Mouse (Mus musculus): ENCODE results near the gene Hdac9. TPM values are rescaled to one million over a fixed set of nuclear protein-coding genes. Genes with fewer than 3 reads are reported as not detected.

The Hdac9 gene
- total and polyA plus RNA-seq, 2 experiments: 0.56 to 1.6 TPM

DNA sequence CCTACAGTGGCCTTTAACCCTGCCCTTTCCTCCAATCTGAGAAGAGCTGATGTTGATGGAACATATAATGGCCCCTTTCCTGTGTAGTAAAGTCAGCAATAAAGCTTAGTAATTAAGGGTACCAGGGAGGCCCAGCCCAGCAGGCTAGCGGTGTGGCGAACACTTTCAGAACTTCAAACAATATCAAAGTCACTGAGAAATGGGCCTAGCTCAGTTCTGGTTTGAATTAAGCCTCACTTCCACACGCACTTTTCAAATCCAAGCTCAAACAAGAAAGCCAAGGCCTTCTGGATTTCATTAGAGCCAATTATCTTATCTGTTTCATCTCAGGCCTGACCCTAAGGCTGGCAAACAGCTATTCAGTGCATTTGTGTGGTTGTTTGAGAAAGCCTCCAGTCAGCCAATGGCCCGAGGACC, 716.9 kb downstream of the Hdac9 start:
- Histone ChIP-seq H3K36me3 (ENCODE audit: control insufficient read depth, insufficient read depth, low read length) (no peaks in the 10 kb centered on the region), H3K4me1 (ENCODE audit: control insufficient read depth, insufficient read depth, low read length) (no peaks in the 10 kb centered on the region), H3K4me3 (ENCODE audit: insufficient read depth, low read depth, low read length) (no peak overlapping the region), H3K27ac (replicated peaks; ENCODE audit: insufficient read depth, low read depth, low read length) (no peak overlapping the region), H3K9ac (ENCODE audit: low read depth, low read length) (no peak overlapping the region), H3K27me3 (ENCODE audit: control insufficient read depth, insufficient read depth, low read length) (no peaks in the 10 kb centered on the region), H3K79me2 (ENCODE audit: control insufficient read depth, insufficient read depth, low read length) (no peaks in the 10 kb centered on the region)
- no peak for TF ChIP-seq CTCF (IDR thresholded peaks at IDR 0.05; ENCODE audit: low read depth, low read length)
- no peak for TF ChIP-seq POLR2A (IDR thresholded peaks at IDR 0.05; ENCODE audit: extremely low read depth, insufficient read depth, low read length)
- DNase-seq (ENCODE audit: extremely low read depth, low read depth, low spot score): peak; percentile 8
- WGBS: 62% methylated on average over 4 of the region's 4 CpGs

DNA sequence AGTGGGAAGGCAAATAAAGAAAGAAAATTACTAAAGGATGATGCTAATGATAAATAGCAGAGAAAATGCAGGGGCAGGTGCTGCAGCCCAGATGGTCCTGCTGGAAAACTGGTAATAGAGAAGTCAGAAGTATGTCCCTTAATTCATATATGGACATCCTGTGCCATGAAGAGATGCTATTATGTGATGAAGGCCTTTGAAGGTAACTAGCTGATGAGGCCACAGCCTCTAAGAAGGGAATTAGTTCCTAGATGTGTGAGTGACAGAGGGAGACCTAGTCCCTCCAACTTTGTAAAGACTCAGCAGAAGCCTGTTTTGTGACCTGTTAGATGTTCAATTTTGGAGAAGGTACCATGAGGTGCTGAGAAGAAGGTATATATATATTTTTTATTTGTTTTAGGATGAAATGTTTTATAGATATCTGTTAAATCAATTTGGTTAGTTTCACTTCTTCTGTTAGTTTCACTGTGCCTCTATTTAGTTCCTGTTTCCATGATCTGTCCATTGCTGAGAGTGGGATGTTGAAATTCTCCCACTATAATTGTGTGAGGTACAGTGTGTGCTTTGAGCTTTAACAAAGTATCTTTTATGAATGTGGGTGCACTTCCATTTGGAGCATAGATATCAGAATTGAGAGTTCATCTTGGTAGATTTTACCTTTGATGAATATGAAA, 721.6 kb downstream of the Hdac9 start:
- TF ChIP-seq POLR2A (IDR thresholded peaks at IDR 0.05; ENCODE audit: extremely low read depth, insufficient read depth, low read length): no peak
- TF ChIP-seq CTCF (IDR thresholded peaks at IDR 0.05; ENCODE audit: low read depth, low read length): no peak
- no peak overlapping the region for H3K27ac ChIP-seq (replicated peaks; ENCODE audit: insufficient read depth, low read depth, low read length)

DNA sequence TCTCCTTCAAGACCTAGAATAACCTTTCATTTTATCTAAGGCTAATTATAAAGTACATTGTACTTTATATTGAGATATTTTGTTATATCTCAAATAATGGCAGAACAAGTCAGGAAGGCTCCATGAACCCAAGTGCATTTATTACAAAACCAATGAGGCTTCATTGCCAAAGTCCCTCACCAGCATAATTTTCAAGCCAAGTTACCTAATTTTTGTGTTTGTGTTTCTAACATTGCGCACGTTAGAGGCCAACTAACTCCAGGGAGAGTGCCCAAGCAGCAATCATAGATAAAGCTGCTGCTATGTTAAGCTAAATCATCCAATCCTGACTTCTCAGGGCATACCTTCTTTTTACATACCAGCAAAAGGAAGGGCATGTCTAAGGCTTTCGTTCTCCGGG, 722.8 kb downstream of the Hdac9 start:
- Histone ChIP-seq H3K27ac (replicated peaks; ENCODE audit: insufficient read depth, low read depth, low read length) (no peak overlapping the region), H3K36me3 (ENCODE audit: control insufficient read depth, insufficient read depth, low read length) (no peaks in the 10 kb centered on the region), H3K9ac (ENCODE audit: low read depth, low read length) (no peak overlapping the region), H3K4me1 (ENCODE audit: control insufficient read depth, insufficient read depth, low read length) (no peaks in the 10 kb centered on the region), H3K79me2 (ENCODE audit: control insufficient read depth, insufficient read depth, low read length) (no peaks in the 10 kb centered on the region), H3K4me3 (ENCODE audit: insufficient read depth, low read depth, low read length) (no peak overlapping the region), H3K27me3 (ENCODE audit: control insufficient read depth, insufficient read depth, low read length) (no peaks in the 10 kb centered on the region)
- WGBS: 60% methylated on average over 4 of the region's 4 CpGs
- no peak for TF ChIP-seq POLR2A (IDR thresholded peaks at IDR 0.05; ENCODE audit: extremely low read depth, insufficient read depth, low read length)
- no peak for TF ChIP-seq CTCF (IDR thresholded peaks at IDR 0.05; ENCODE audit: low read depth, low read length)
- DNase-seq (ENCODE audit: extremely low read depth, low read depth, low spot score): peak; percentile 85

More for the DNA sequence above, 721.6 kb downstream of the Hdac9 start:
- no peaks in the 10 kb centered on the region for H3K4me1 ChIP-seq (ENCODE audit: control insufficient read depth, insufficient read depth, low read length)
- H3K27me3 ChIP-seq (ENCODE audit: control insufficient read depth, insufficient read depth, low read length): no peaks in the 10 kb centered on the region
- H3K9ac ChIP-seq (ENCODE audit: low read depth, low read length): no peak overlapping the region
- no peak for DNase-seq (ENCODE audit: extremely low read depth, low read depth, low spot score)
- no peaks in the 10 kb centered on the region for H3K79me2 ChIP-seq (ENCODE audit: control insufficient read depth, insufficient read depth, low read length)
- no peak overlapping the region for H3K4me3 ChIP-seq (ENCODE audit: insufficient read depth, low read depth, low read length)
- no peaks in the 10 kb centered on the region for H3K36me3 ChIP-seq (ENCODE audit: control insufficient read depth, insufficient read depth, low read length)

DNA sequence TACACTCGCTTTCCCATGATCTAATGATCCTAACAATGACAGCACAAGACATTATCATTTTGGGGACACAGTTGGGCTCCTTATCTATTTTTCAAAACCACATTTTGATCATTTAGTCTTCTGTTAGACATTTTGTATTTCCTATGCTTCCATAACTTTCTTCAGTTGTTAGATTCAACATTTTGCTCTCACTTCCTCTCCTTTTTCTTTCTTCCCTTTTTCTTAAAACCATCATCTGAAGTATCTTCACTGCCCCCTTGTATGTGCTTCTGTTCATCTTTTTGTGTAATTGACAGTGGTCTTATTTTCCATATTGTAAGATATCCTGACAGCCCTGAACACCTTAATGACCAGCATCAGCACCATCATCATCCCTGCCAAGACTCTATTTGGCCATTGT, 725.6 kb downstream of the Hdac9 start:
- Histone ChIP-seq H3K4me3 (ENCODE audit: insufficient read depth, low read depth, low read length) (no peak overlapping the region), H3K36me3 (ENCODE audit: control insufficient read depth, insufficient read depth, low read length) (no peaks in the 10 kb centered on the region), H3K27me3 (ENCODE audit: control insufficient read depth, insufficient read depth, low read length) (no peaks in the 10 kb centered on the region), H3K4me1 (ENCODE audit: control insufficient read depth, insufficient read depth, low read length) (no peaks in the 10 kb centered on the region), H3K79me2 (ENCODE audit: control insufficient read depth, insufficient read depth, low read length) (no peaks in the 10 kb centered on the region), H3K9ac (ENCODE audit: low read depth, low read length) (no peak overlapping the region), H3K27ac (replicated peaks; ENCODE audit: insufficient read depth, low read depth, low read length) (no peak overlapping the region)
- DNase-seq (ENCODE audit: extremely low read depth, low read depth, low spot score): no peak
- no peak for TF ChIP-seq POLR2A (IDR thresholded peaks at IDR 0.05; ENCODE audit: extremely low read depth, insufficient read depth, low read length)
- TF ChIP-seq CTCF (IDR thresholded peaks at IDR 0.05; ENCODE audit: low read depth, low read length): no peak
- WGBS: 89% methylated on average over 1 of the region's 1 CpGs

DNA sequence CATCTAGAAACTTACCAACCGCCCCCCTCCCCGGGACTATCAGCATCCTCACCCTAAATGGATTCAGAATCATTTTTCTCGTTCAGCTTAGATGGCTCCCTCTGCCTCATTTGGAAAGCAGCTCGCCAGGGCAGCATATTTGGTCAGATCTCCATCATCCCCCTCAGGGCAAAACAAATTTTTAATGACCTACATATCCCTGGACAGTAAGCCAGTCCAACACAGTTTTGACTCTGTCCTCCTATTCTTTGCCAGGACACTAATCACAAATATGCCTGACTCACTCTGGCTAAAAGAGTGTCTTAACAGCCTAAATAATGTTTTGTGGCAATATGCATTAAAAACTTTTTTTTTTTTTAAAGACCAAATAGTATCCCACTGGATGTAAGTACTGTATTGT, 738.0 kb downstream of the Hdac9 start:
- H3K9ac ChIP-seq (ENCODE audit: low read depth, low read length): no peak overlapping the region
- H3K4me1 ChIP-seq (ENCODE audit: control insufficient read depth, insufficient read depth, low read length): no peaks in the 10 kb centered on the region
- no peaks in the 10 kb centered on the region for H3K79me2 ChIP-seq (ENCODE audit: control insufficient read depth, insufficient read depth, low read length)
- WGBS: 72% methylated on average over 4 of the region's 4 CpGs
- no peaks in the 10 kb centered on the region for H3K36me3 ChIP-seq (ENCODE audit: control insufficient read depth, insufficient read depth, low read length)
- no peak for TF ChIP-seq CTCF (IDR thresholded peaks at IDR 0.05; ENCODE audit: low read depth, low read length)
- TF ChIP-seq POLR2A (IDR thresholded peaks at IDR 0.05; ENCODE audit: extremely low read depth, insufficient read depth, low read length): no peak
- DNase-seq (ENCODE audit: extremely low read depth, low read depth, low spot score): no peak
- H3K4me3 ChIP-seq (ENCODE audit: insufficient read depth, low read depth, low read length): no peak overlapping the region
- no peaks in the 10 kb centered on the region for H3K27me3 ChIP-seq (ENCODE audit: control insufficient read depth, insufficient read depth, low read length)
- no peak overlapping the region for H3K27ac ChIP-seq (replicated peaks; ENCODE audit: insufficient read depth, low read depth, low read length)

DNA sequence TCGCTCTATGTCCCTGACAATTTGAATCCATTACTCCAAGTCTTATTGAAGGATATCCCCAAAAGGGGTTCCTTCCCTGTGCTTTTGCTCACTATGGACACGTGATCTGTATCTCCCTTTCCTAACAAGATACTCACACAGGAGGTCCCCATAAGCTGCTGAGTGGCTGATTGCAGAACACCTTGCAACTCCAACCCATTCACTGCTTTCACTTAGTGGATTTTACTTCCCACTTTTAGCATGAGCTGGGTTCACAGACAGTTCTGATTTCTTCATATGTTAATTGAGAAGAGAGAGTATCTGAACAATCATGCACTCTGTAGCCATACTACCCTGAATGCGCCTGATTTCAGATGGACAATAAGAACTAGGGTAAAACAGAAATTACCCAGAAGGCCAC, 740.1 kb downstream of the Hdac9 start:
- WGBS: 87% methylated on average over 3 of the region's 3 CpGs

More for the DNA sequence above, 740.1 kb downstream of the Hdac9 start:
- Histone ChIP-seq H3K36me3 (ENCODE audit: control insufficient read depth, insufficient read depth, low read length) (no peaks in the 10 kb centered on the region), H3K79me2 (ENCODE audit: control insufficient read depth, insufficient read depth, low read length) (no peaks in the 10 kb centered on the region), H3K27me3 (ENCODE audit: control insufficient read depth, insufficient read depth, low read length) (no peaks in the 10 kb centered on the region), H3K4me1 (ENCODE audit: control insufficient read depth, insufficient read depth, low read length) (no peaks in the 10 kb centered on the region), H3K27ac (replicated peaks; ENCODE audit: insufficient read depth, low read depth, low read length) (no peak overlapping the region), H3K9ac (ENCODE audit: low read depth, low read length) (no peak overlapping the region), H3K4me3 (ENCODE audit: insufficient read depth, low read depth, low read length) (no peak overlapping the region)
- no peak for TF ChIP-seq CTCF (IDR thresholded peaks at IDR 0.05; ENCODE audit: low read depth, low read length)
- TF ChIP-seq POLR2A (IDR thresholded peaks at IDR 0.05; ENCODE audit: extremely low read depth, insufficient read depth, low read length): no peak
- no peak for DNase-seq (ENCODE audit: extremely low read depth, low read depth, low spot score)

All from liver, adult 2 months (tissue).